Mouse (Mus musculus) cerebellum, postnatal 25 days (tissue): ENCODE measurements at regions not wholly inside any gene's neighbourhood (a gene's known extent, or its start where the extent isn't known, plus 50 kb on each side); places are given as distances from the start of the nearest gene placed in this dataset.

ENCODE experiments used
- DNase-seq, 2 experiments: peaks; one replicate each; pipeline ENCODE4 v3.0.0; 2021; ENCODE audit warnings: mixed read lengths in 2 of 2

GRCm38 (mm10) chr10:97250167-97250566 is 229.2 kb upstream of the Dcn start:
- no peak for DNase-seq

GRCm38 (mm10) chr10:97265959-97266517 is 213.4 kb upstream of the Dcn start:
- peak in 1 of 2 experiments; percentile 13 for DNase-seq

- DNase-seq, result no peak
Observed at GRCm38 (mm10) chr10:97282416-97282815, 197.0 kb upstream of the Dcn start.

- no peak for DNase-seq
Observed at GRCm38 (mm10) chr10:97282841-97283496, 196.4 kb upstream of the Dcn start.

GRCm38 (mm10) chr10:97304791-97305355 is 174.5 kb upstream of the Dcn start:
- DNase-seq, result no peak

GRCm38 (mm10) chr10:97309580-97309979 is 169.8 kb upstream of the Dcn start:
- DNase-seq, result no peak

GRCm38 (mm10) chr10:97312509-97312908 is 166.9 kb upstream of the Dcn start:
- DNase-seq, result no peak

- peak; percentile 98 to 99 for DNase-seq
Observed at GRCm38 (mm10) chr10:97312978-97313377, 166.4 kb upstream of the Dcn start.

- DNase-seq, result peak; percentile 88 to 89
Observed at GRCm38 (mm10) chr10:97313407-97313901, 166.0 kb upstream of the Dcn start.

- DNase-seq, result no peak
Observed at GRCm38 (mm10) chr10:97332639-97333038, 146.8 kb upstream of the Dcn start.

GRCm38 (mm10) chr10:97334044-97334443 is 145.4 kb upstream of the Dcn start:
- no peak for DNase-seq

GRCm38 (mm10) chr10:97334606-97335150 is 144.7 kb upstream of the Dcn start:
- DNase-seq, result no peak

GRCm38 (mm10) chr10:97338033-97338692 is 141.2 kb upstream of the Dcn start:
- DNase-seq, result no peak

GRCm38 (mm10) chr10:97339866-97340706 is 139.3 kb upstream of the Dcn start:
- no peak for DNase-seq

GRCm38 (mm10) chr10:97345347-97345746 is 134.1 kb upstream of the Dcn start:
- peak; percentile 85 to 91 for DNase-seq

GRCm38 (mm10) chr10:97346949-97347348 is 132.5 kb upstream of the Dcn start:
- no peak for DNase-seq

GRCm38 (mm10) chr10:97368625-97369024 is 110.8 kb upstream of the Dcn start:
- DNase-seq, result no peak

- peak; percentile 48 to 76 for DNase-seq
Observed at GRCm38 (mm10) chr10:97375824-97376223, 103.6 kb upstream of the Dcn start.

- DNase-seq, result no peak
Observed at GRCm38 (mm10) chr10:97376376-97376775, 103.0 kb upstream of the Dcn start.

- DNase-seq, result no peak
Observed at GRCm38 (mm10) chr10:97381586-97381985, 97.8 kb upstream of the Dcn start.

GRCm38 (mm10) chr10:97383881-97384280 is 95.5 kb upstream of the Dcn start:
- no peak for DNase-seq

GRCm38 (mm10) chr10:97387196-97387876 is 92.1 kb upstream of the Dcn start:
- DNase-seq, result no peak
